Mouse (Mus musculus): ENCODE data around the gene Txn2. TPM values are rescaled to one million over a fixed set of nuclear protein-coding genes. Genes with fewer than 3 reads are reported as not detected.

Txn2 gene
- total RNA-seq (2022): 100 to 1,000 TPM; 189 to 214 (median 212) TPM

- peak; percentile 91 to 96 for DNase-seq (ENCODE audit: low spot score in 2 of 2)
Measured at GRCm38 (mm10) chr15:77928673-77929331, at the start of gene Txn2. Txn2 (minus strand) TSS chr15:77929006.

GRCm38 (mm10) chr15:77977663-77978062, 48.9 kb upstream of the Txn2 start:
- no peak for DNase-seq (ENCODE audit: low spot score in 2 of 2)

- DNase-seq (ENCODE audit: low spot score in 2 of 2): no peak
Measured at GRCm38 (mm10) chr15:77974165-77974841, 45.5 kb upstream of the Txn2 start.

- peak; percentile 96 to 97 for DNase-seq (ENCODE audit: low spot score in 2 of 2)
Measured at GRCm38 (mm10) chr15:77970470-77971292, 41.9 kb upstream of the Txn2 start, which contains the start of gene Eif3d. Eif3d (minus strand) TSS chr15:77970813.

GRCm38 (mm10) chr15:77969940-77970469, 41.2 kb upstream of the Txn2 start:
- no peak for DNase-seq (ENCODE audit: low spot score in 2 of 2)

GRCm38 (mm10) chr15:77965117-77965528, 36.3 kb upstream of the Txn2 start:
- no peak for DNase-seq (ENCODE audit: low spot score in 2 of 2)

- no peak for DNase-seq (ENCODE audit: low spot score in 2 of 2)
Measured at GRCm38 (mm10) chr15:77962447-77962846, 33.6 kb upstream of the Txn2 start.

- no peak for DNase-seq (ENCODE audit: low spot score in 2 of 2)
Measured at GRCm38 (mm10) chr15:77960693-77961092, 31.9 kb upstream of the Txn2 start.

GRCm38 (mm10) chr15:77958071-77958470, 29.3 kb upstream of the Txn2 start:
- DNase-seq (ENCODE audit: low spot score in 2 of 2): no peak

GRCm38 (mm10) chr15:77957625-77958024, 28.8 kb upstream of the Txn2 start:
- no peak for DNase-seq (ENCODE audit: low spot score in 2 of 2)

- DNase-seq (ENCODE audit: low spot score in 2 of 2): peak; percentile 61 to 64
Measured at GRCm38 (mm10) chr15:77956404-77956901, 27.6 kb upstream of the Txn2 start, which contains the start of gene Foxred2. Foxred2 (minus strand) TSS chr15:77956722.

- no peak for DNase-seq (ENCODE audit: low spot score in 2 of 2)
Measured at GRCm38 (mm10) chr15:77955440-77956403, 26.9 kb upstream of the Txn2 start.

- DNase-seq (ENCODE audit: low spot score in 2 of 2): no peak
Measured at GRCm38 (mm10) chr15:77954362-77954761, 25.6 kb upstream of the Txn2 start.

GRCm38 (mm10) chr15:77952921-77953320, 24.1 kb upstream of the Txn2 start:
- no peak for DNase-seq (ENCODE audit: low spot score in 2 of 2)

GRCm38 (mm10) chr15:77949061-77949460, 20.3 kb upstream of the Txn2 start:
- no peak for DNase-seq (ENCODE audit: low spot score in 2 of 2)

- DNase-seq (ENCODE audit: low spot score in 2 of 2): peak in 1 of 2 experiments; percentile 20
Measured at GRCm38 (mm10) chr15:77945711-77946110, 16.9 kb upstream of the Txn2 start.

- no peak for DNase-seq (ENCODE audit: low spot score in 2 of 2)
Measured at GRCm38 (mm10) chr15:77941563-77941962, 12.8 kb upstream of the Txn2 start.

GRCm38 (mm10) chr15:77938516-77938915, 9.7 kb upstream of the Txn2 start:
- no peak for DNase-seq (ENCODE audit: low spot score in 2 of 2)

- DNase-seq (ENCODE audit: low spot score in 2 of 2): no peak
Measured at GRCm38 (mm10) chr15:77935673-77936375, 7.0 kb upstream of the Txn2 start.

GRCm38 (mm10) chr15:77934968-77935367, 6.2 kb upstream of the Txn2 start:
- DNase-seq (ENCODE audit: low spot score in 2 of 2): no peak

All from gastrocnemius, adult 8-10 months (tissue).